Mouse (Mus musculus) lung, adult 2 months (tissue): ENCODE measurements around the gene Lhx5.

Source experiments
- CTCF ChIP-seq: fragments of 200-500 bp; IDR thresholded peaks from 2 replicates; pipeline ENCODE4 v1.5.1; 2011; ENCODE audit warnings: mild to moderate bottlenecking, low read length, control low read depth; ENCODE audit not compliant: insufficient read depth
- POLR2A ChIP-seq: fragments of 200-500 bp; IDR thresholded peaks from 2 replicates; pipeline ENCODE4 v1.6.1; 2011; ENCODE audit warnings: low read depth, mild to moderate bottlenecking, control low read depth, low read length, borderline replicate concordance; ENCODE audit errors: extremely low read depth

DNA sequence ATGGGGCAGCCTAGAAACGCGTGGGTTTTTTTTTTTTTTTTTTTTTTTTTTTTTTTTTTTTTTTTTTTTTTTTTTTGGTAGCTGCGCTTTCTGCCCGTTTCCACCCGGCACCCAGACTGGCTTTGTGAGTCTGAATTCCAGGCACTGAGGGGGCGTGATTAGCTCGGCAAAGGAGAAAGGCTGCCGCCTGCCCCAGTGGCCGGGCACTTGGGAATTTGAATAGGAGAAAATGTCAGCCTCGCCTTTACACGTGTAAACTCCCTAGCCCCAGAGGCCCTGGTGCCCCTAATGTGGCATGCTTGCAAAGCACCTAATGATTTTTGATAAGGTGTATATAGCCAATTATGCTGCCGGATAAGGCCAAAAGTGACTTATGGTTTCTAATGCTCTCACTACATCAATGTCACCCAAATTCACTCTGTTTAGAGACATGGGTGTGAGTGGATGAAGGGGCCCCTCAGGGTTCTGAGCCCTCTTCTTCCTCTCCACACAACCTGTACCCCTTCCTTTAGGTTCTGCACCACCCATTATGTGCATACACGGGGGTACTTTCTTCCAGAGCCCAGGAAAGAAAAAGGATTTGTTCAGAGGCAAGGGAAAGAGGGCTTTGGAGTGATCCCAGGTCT is 1.7 kb downstream of the Lhx5 start:
- TF ChIP-seq CTCF (no peak), POLR2A (no peak)
